Mouse (Mus musculus) stomach, embryonic 16.5 days (tissue): ENCODE measurements around the gene Unc5a. TPM values are rescaled to one million over a fixed set of nuclear protein-coding genes. Genes with fewer than 3 reads are reported as not detected.

Experiments
- ATAC-seq: fragments of 200-750 bp; cut with Nextera tagmentation; 2 replicates; pipeline ENCODE4 v1.8.0; 2017; ENCODE audit warnings: moderate number of reproducible peaks, moderate TSS enrichment; ENCODE audit not compliant: insufficient read depth, low FRiP score
- H3K27ac ChIP-seq: fragments of 300-500 bp; sonication (generic); 2 replicates; pipeline ENCODE4 v1.5.1; 2014; ENCODE audit warnings: low read length
- H3K27me3 ChIP-seq: fragments of 300-500 bp; sonication (generic); 2 replicates; pipeline ENCODE4 v1.6.1; 2014; ENCODE audit warnings: low read length, control low read depth, mixed read lengths; ENCODE audit not compliant: control insufficient read depth, insufficient read depth
- H3K36me3 ChIP-seq: fragments of 300-500 bp; sonication (generic); 2 replicates; pipeline ENCODE4 v1.6.1; 2014; ENCODE audit warnings: low read length; ENCODE audit not compliant: control insufficient read depth, insufficient read depth
- H3K4me1 ChIP-seq: fragments of 300-500 bp; sonication (generic); 2 replicates; pipeline ENCODE4 v1.6.1; 2014; ENCODE audit warnings: low read length, control low read depth, mixed read lengths; ENCODE audit not compliant: control insufficient read depth, insufficient read depth
- H3K4me2 ChIP-seq: fragments of 300-500 bp; sonication (generic); 2 replicates; pipeline ENCODE4 v1.6.1; 2014; ENCODE audit warnings: low read depth, low read length, mixed read lengths
- H3K4me3 ChIP-seq: fragments of 300-500 bp; sonication (generic); replicated peaks from 2 replicates; pipeline ENCODE4 v1.5.1; 2014; ENCODE audit warnings: mild to moderate bottlenecking, low read length
- H3K9ac ChIP-seq: fragments of 300-500 bp; sonication (generic); 2 replicates; pipeline ENCODE4 v1.6.1; 2014; ENCODE audit warnings: low read length
- H3K9me3 ChIP-seq: fragments of 300-500 bp; sonication (generic); replicated peaks from 2 replicates; pipeline ENCODE4 v1.6.1; 2016; ENCODE audit warnings: low read length, control low read depth; ENCODE audit not compliant: control insufficient read depth
- WGBS: fragments of 180-500 bp; shearing (Covaris S2); extraction: QIAGEN DNeasy Blood & Tissue Kit; methylation state at CpG from one replicate; pipeline ENCODE4 v1.1.7; 2014; 5-methylcytosine and 5-hydroxymethylcytosine counted together
- polyA plus RNA-seq: library from polyadenylated mRNA; unstranded; fragments of >200 nt; fragmentation: Nextera tagmentation; extraction: Ambion mirVana; gene quantifications from 2 replicates; pipeline ENCODE4 v1.2.1, GENCODE M21; 2015

Unc5a gene
- polyA plus RNA-seq, 1 experiment from 2014 or later = 2.3 TPM

- Histone ChIP-seq H3K27ac (no peak overlapping the region), H3K4me3 (no peak overlapping the region), H3K36me3 (no peaks in the 10 kb centered on the region), H3K27me3 (no peaks in the 10 kb centered on the region), H3K4me1 (no peaks in the 10 kb centered on the region), H3K9me3 (no peaks in the 10 kb centered on the region), H3K4me2 (no peak overlapping the region), H3K9ac (no peak overlapping the region)
- WGBS = 51% methylated on average over 4 of the region's 4 CpGs
- ATAC-seq = no peak
Observed at GRCm38 (mm10) chr13:54926654-54927053, 22.6 kb upstream of the Unc5a start.

- Histone ChIP-seq H3K9ac (no peak overlapping the region), H3K36me3 (no peaks in the 10 kb centered on the region), H3K27me3 (no peaks in the 10 kb centered on the region), H3K9me3 (no peaks in the 10 kb centered on the region), H3K4me1 (no peaks in the 10 kb centered on the region), H3K27ac (no peak overlapping the region), H3K4me2 (no peak overlapping the region), H3K4me3 (no peak overlapping the region)
- 39% methylated on average over 4 of the region's 4 CpGs for WGBS
- no peak for ATAC-seq
Observed at GRCm38 (mm10) chr13:54930123-54930522, 19.1 kb upstream of the Unc5a start.

DNA sequence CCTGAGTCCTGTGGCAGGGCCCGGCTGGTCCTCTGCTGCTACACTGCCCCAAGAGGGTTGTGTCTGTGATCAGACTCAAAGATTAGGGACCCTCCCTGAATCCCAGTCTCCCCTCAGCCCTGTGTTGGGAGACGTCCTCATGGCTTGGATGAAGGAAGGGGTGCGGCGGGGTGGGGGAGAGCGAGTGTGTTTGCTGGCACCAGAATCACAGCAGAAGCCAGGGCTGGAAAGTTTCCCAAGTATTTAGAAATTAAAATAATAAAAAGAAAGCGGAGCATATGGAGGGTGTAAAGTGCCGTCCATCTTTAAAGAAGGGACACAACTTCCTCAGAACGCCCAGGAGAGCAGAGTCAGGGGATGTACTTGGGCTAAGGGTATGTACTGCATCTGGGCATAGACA is 14.3 kb upstream of the Unc5a start:
- Histone ChIP-seq H3K36me3 (no peaks in the 10 kb centered on the region), H3K9me3 (no peaks in the 10 kb centered on the region), H3K4me1 (no peaks in the 10 kb centered on the region), H3K4me3 (no peak overlapping the region), H3K9ac (no peak overlapping the region), H3K27ac (no peak overlapping the region), H3K4me2 (no peak overlapping the region), H3K27me3 (0 out of 2 replicates have a peak, but pooled peaks cover 3% of the 10 kb centered on the region)
- WGBS = 66% methylated on average over 8 of the region's 8 CpGs
- ATAC-seq = no peak

DNA sequence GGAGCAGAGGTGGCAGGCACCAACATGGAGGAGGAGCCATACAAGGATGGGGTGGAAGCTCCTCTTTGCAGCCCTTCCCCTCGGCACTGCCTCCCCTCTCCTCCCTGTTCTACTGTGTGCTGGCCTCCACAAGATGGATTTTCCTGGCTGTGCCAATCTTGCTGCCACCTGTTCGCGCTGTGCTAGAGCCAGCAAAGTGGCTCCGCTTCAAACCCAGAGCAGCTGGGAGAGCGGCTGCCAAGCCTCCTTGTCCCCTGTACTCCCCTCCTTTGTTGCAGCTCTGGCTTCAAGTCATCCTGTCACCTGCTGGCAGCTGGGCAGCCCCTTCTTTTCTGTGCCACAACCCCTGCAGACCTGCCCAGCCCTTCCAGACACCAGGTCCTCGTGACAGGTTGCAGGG is 13.0 kb upstream of the Unc5a start:
- 74% methylated on average over 6 of the region's 6 CpGs for WGBS
- Histone ChIP-seq H3K36me3 (no peaks in the 10 kb centered on the region), H3K27me3 (0 out of 2 replicates have a peak, but pooled peaks cover 3% of the 10 kb centered on the region), H3K9ac (no peak overlapping the region), H3K27ac (no peak overlapping the region), H3K4me1 (no peaks in the 10 kb centered on the region), H3K4me2 (no peak overlapping the region), H3K9me3 (no peaks in the 10 kb centered on the region), H3K4me3 (no peak overlapping the region)
- no peak for ATAC-seq

DNA sequence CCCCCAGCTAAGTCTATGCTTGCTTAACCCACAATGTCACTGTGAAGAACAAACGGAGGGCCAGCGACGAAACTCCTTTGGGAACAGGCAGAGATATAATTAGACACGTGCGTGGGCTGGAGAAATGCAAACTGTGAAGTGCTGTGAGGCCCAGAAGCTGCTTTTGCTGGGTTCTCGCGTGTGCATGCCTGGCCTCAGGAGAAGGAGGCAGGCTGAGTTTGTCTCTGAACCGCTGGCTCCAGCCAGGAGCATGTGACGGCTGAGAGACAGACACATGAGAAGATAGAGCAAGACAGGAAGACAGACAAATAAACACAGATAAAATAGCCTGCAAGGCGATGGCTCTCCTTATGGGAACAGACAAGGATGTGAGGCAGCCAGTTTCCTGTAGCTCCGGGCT is 11.3 kb upstream of the Unc5a start:
- ATAC-seq = no peak
- H3K4me3 ChIP-seq = no peak overlapping the region

GRCm38 (mm10) chr13:54938493-54938892 is 10.7 kb upstream of the Unc5a start:
- H3K9me3 ChIP-seq = no peaks in the 10 kb centered on the region
- no peak overlapping the region for H3K27ac ChIP-seq
- H3K4me1 ChIP-seq = no peaks in the 10 kb centered on the region
- H3K9ac ChIP-seq = no peak overlapping the region
- ATAC-seq = no peak
- no peak overlapping the region for H3K4me2 ChIP-seq
- WGBS = 78% methylated on average over 3 of the region's 3 CpGs
- no peaks in the 10 kb centered on the region for H3K36me3 ChIP-seq
- 0 out of 2 replicates have a peak, but pooled peaks cover 7% of the 10 kb centered on the region for H3K27me3 ChIP-seq
- H3K4me3 ChIP-seq = no peak overlapping the region

More for the DNA sequence above, 11.3 kb upstream of the Unc5a start:
- Histone ChIP-seq H3K36me3 (no peaks in the 10 kb centered on the region), H3K27ac (no peak overlapping the region), H3K4me1 (no peaks in the 10 kb centered on the region), H3K9me3 (no peaks in the 10 kb centered on the region), H3K27me3 (0 out of 2 replicates have a peak, but pooled peaks cover 7% of the 10 kb centered on the region), H3K4me2 (no peak overlapping the region), H3K9ac (no peak overlapping the region)
- 39% methylated on average over 11 of the region's 11 CpGs for WGBS

DNA sequence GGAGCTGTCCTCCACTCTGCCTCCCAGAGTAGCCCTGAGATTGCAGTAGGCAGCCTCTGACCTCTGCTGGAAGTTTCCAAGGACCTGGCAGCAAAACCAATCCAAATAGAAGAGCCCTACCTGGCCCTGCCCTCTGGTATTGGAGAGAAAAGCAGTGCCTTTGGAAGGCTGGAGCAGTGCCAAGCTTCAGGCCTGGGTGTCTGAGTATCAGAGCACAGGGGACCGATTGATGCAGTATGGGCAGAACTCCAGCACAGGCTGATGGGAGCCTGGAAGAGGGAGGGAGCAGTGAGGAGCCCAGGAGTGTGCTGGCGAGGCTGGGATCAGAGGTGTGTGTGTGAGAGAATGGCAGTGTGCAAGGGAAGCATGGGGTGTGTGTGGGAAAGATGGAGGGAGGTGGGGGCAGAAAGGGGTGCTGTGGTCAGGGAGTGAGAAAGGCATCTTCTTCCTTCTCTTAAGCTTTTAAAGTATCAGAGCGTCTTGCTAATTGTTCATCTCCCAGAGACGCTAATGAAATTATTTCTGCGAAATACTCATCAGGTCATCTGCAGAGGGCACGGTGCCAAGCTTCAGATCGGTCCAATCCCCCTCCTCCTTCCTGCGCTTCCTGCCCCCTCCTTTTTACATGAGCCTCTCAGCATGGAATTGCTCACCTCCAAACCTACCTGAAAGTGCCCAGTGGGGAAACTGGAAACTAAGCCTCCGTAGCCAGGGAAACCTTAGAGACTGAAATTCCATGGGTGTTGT is 4.6 kb upstream of the Unc5a start:
- 48% methylated on average over 9 of the region's 9 CpGs for WGBS
- H3K9me3 ChIP-seq = no peaks in the 10 kb centered on the region
- H3K27me3 ChIP-seq = peaks cover 42% of the 10 kb centered on the region

GRCm38 (mm10) chr13:54945332-54945731 is 3.9 kb upstream of the Unc5a start:
- ATAC-seq = no peak
- H3K9me3 ChIP-seq = no peaks in the 10 kb centered on the region
- H3K4me3 ChIP-seq = no peak overlapping the region
- peaks cover 46% of the 10 kb centered on the region for H3K27me3 ChIP-seq
- H3K27ac ChIP-seq = no peak overlapping the region
- H3K4me2 ChIP-seq = no peak overlapping the region
- no peaks in the 10 kb centered on the region for H3K36me3 ChIP-seq
- H3K9ac ChIP-seq = no peak overlapping the region
- H3K4me1 ChIP-seq = peaks cover 6% of the 10 kb centered on the region; the same call in 1 of the 2 replicates
- 3% methylated on average over 4 of the region's 4 CpGs for WGBS

More for the DNA sequence above, 4.6 kb upstream of the Unc5a start:
- no peaks in the 10 kb centered on the region; the same call in 1 of the 2 replicates for H3K4me1 ChIP-seq
- H3K9ac ChIP-seq = no peak overlapping the region
- H3K36me3 ChIP-seq = no peaks in the 10 kb centered on the region
- no peak overlapping the region for H3K27ac ChIP-seq
- no peak overlapping the region for H3K4me2 ChIP-seq
- ATAC-seq = no peak
- H3K4me3 ChIP-seq = no peak overlapping the region

- Histone ChIP-seq H3K9ac (no peak overlapping the region), H3K27me3 (peaks cover 54% of the 10 kb centered on the region), H3K4me2 (no peak overlapping the region), H3K27ac (no peak overlapping the region), H3K36me3 (no peaks in the 10 kb centered on the region), H3K4me1 (peaks cover 11% of the 10 kb centered on the region; the same call in 1 of the 2 replicates), H3K9me3 (no peaks in the 10 kb centered on the region), H3K4me3 (no peak overlapping the region)
- ATAC-seq = no peak
- 59% methylated on average over 1 of the region's 1 CpGs for WGBS
Observed at GRCm38 (mm10) chr13:54946406-54946805, 2.8 kb upstream of the Unc5a start.
